21 mouse cellular contexts compared by ENCODE assay signal in the genomic region with DNA sequence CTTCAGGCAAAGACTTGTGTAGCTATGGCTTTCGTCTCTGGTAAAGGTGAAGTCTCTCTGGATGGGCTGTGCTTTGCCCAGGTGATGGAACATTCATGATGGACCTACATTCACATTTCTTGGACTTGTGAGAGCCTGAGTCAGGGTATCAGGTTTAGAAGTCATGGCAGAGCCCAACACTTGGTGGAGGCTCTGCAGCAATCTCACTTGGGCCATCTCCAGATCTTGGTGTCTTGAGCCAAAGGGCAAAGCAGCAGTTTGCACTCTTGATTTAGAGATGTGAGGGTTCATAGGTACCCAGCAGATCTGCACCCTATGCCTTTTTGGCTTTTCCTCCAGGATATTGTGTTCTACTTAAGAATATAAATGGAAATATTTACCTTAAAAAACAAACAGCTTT.
"Had no signal": no experiment of that assay in that cellular context is flagged by ENCODE, and none has a peak within 500 bp of the region (broad histone marks: within the 10 kb centered on the region; RNA-seq: fewer than 3 reads in every experiment).

No protein-coding gene starts in this region.

- DNase-seq: heart, adult 18-20 months; heart, postnatal 10 days; heart, postnatal 4 days; kidney, adult 18-20 months; kidney, adult 8-10 months; kidney, postnatal 10 days; kidney, postnatal 25 days; kidney, postnatal 4 days; layer of hippocampus, adult 9-11 months; layer of hippocampus, postnatal 36 days; left cerebral cortex, postnatal 4 days had no signal

- H3K4me3 ChIP-seq: heart, embryonic 10.5 days; heart, embryonic 12.5 days; hindbrain, embryonic 10.5 days; hindbrain, embryonic 12.5 days; intestine, embryonic 15.5 days; limb, embryonic 13.5 days; limb, embryonic 15.5 days; liver, embryonic 12.5 days had no signal

- H3K27ac ChIP-seq: heart, embryonic 10.5 days; hindbrain, embryonic 10.5 days; hindbrain, embryonic 12.5 days; hindbrain, embryonic 14.5 days; intestine, embryonic 15.5 days; limb, embryonic 13.5 days; limb, embryonic 15.5 days; liver, embryonic 12.5 days; liver, embryonic 14.5 days had no signal
